Mouse (Mus musculus) ES-E14 (cell line): ENCODE data around the gene Baz2b. TPM values are rescaled to one million over a fixed set of nuclear protein-coding genes. Genes with fewer than 3 reads are reported as not detected.

ENCODE experiments used
- DNase-seq: peaks from one replicate; pipeline ENCODE4 v3.0.0-alpha.2; 2013; ENCODE audit warnings: low read depth, low spot score
- H3K27ac ChIP-seq: 2 replicates; pipeline ENCODE4 v1.5.1; 2012; ENCODE audit warnings: low read depth, mild to moderate bottlenecking, low read length, moderate library complexity, mixed read lengths; ENCODE audit not compliant: poor library complexity, insufficient read depth, severe bottlenecking
- H3K36me3 ChIP-seq: 2 replicates; pipeline ENCODE4 v1.6.1; 2012; ENCODE audit warnings: mild to moderate bottlenecking, low read length, moderate library complexity, mixed read lengths; ENCODE audit not compliant: control insufficient read depth, poor library complexity, insufficient read depth, severe bottlenecking
- H3K4me1 ChIP-seq, 2 experiments: fragments of 150-350 bp in 1 of 2; sonication (generic) in 1 of 2; 2 replicates each; pipeline ENCODE4 v1.6.1; 2012; ENCODE audit warnings: low read length in 2 of 2, mild to moderate bottlenecking in 1 of 2, mixed read lengths in 1 of 2; ENCODE audit not compliant: control insufficient read depth in 2 of 2, insufficient read depth in 2 of 2, poor library complexity in 1 of 2
- H3K4me3 ChIP-seq, 2 experiments: fragments of 150-350 bp in 1 of 2; sonication (generic) in 1 of 2; 2 replicates each; pipeline ENCODE4 v1.5.1; 2012; ENCODE audit warnings: low read length in 2 of 2, low read depth in 1 of 2, mild to moderate bottlenecking in 1 of 2, mixed read lengths in 1 of 2; ENCODE audit not compliant: insufficient read depth in 1 of 2, poor library complexity in 1 of 2, severe bottlenecking in 1 of 2
- H3K9ac ChIP-seq: 2 replicates; pipeline ENCODE4 v1.6.1; 2012; ENCODE audit warnings: low read depth, mild to moderate bottlenecking, low read length, mixed read lengths; ENCODE audit not compliant: poor library complexity, insufficient read depth, severe bottlenecking
- H3K9me3 ChIP-seq: fragments of 150-350 bp; sonication (generic); 2 replicates; pipeline ENCODE4 v1.6.1; 2012; ENCODE audit warnings: low read depth, mild to moderate bottlenecking, low read length; ENCODE audit not compliant: control insufficient read depth, insufficient read depth
- CHD2 ChIP-seq: IDR thresholded peaks from 2 replicates; pipeline ENCODE4 v1.6.1; 2014; ENCODE audit warnings: mild to moderate bottlenecking, low read depth, low read length, inconsistent platforms
- HCFC1 ChIP-seq: IDR thresholded peaks from 2 replicates; pipeline ENCODE4 v1.6.1; 2012; ENCODE audit warnings: low read length, inconsistent platforms, borderline replicate concordance; ENCODE audit not compliant: insufficient read depth
- MAFK ChIP-seq: IDR thresholded peaks from 2 replicates; pipeline ENCODE4 v1.6.1; 2014; ENCODE audit warnings: mild to moderate bottlenecking, low read depth, low read length, inconsistent platforms; ENCODE audit not compliant: insufficient read depth
- ZC3H11A ChIP-seq: IDR thresholded peaks from 2 replicates; pipeline ENCODE4 v1.6.1; 2012; ENCODE audit warnings: low read depth, mild to moderate bottlenecking, inconsistent platforms, low read length, borderline replicate concordance
- ZNF384 ChIP-seq: IDR thresholded peaks from 2 replicates; pipeline ENCODE4 v1.6.1; 2012; ENCODE audit warnings: low read depth, low read length, inconsistent platforms
- in situ Hi-C, 2 experiments: fragments of 600-800 bp; cut with MboI; formaldehyde crosslinking; loops; one replicate each; pipeline ENCODE4 v1.15.1; 2025; ENCODE audit warnings: low sequenced_read_pairs in 2 of 2, inconsistent platforms in 1 of 2; ENCODE audit not compliant: unreplicated experiment in 2 of 2
- total RNA-seq: library from RNA; depleted of rRNA; stranded (reverse); fragments of 300-350 nt; gene quantifications from 2 replicates; pipeline ENCODE4 v1.2.3, GENCODE M21; 2012

Gene Baz2b
- total RNA-seq, 1 experiment: 22.0 TPM

DNA sequence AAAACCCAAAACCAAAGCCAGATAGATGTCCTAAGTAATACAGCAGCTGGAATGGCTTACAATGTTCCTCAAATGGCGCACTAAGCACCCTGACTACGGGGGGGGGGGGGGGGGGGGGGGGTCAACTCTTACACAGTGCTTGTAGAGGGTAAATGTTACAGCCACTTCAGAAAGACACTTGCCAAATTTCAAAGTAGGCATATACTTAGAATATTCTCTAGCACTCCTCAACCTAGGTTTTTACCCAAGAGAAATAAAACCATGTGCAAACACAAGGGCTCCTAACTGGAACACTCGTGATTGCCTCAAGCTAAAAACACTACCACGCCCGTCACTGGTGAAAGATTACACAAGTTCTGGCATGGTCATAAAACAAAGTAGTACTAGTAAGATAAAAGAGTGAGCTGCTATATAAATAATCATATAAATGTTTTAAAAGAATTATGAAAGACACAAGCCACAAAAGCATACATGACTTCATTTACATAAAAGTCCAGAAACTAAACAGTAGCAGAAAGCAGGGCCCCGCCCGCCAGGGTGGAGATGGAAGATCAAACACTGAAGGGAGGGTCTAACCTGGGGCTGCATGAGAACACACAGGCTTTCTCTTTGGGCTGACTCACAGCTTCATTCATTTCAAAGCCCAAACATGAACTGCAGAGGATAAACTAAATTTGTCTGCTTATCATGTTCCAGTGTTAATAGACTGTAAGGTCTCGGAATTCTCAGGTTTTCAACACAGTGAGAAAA lies 212.0 kb downstream of the Baz2b start:
- H3K9ac ChIP-seq: no peak overlapping the region
- in situ Hi-C loops: no loop called here
- DNase-seq: no peak
- H3K36me3 ChIP-seq: no peaks in the 10 kb centered on the region
- H3K4me1 ChIP-seq: no peaks in the 10 kb centered on the region
- H3K27ac ChIP-seq: no peak overlapping the region
- TF ChIP-seq ZC3H11A: no peak
- TF ChIP-seq ZNF384: no peak
- no peak for TF ChIP-seq MAFK
- no peak for TF ChIP-seq HCFC1
- TF ChIP-seq CHD2: no peak
- H3K9me3 ChIP-seq: no peaks in the 10 kb centered on the region
- no peak overlapping the region for H3K4me3 ChIP-seq

DNA sequence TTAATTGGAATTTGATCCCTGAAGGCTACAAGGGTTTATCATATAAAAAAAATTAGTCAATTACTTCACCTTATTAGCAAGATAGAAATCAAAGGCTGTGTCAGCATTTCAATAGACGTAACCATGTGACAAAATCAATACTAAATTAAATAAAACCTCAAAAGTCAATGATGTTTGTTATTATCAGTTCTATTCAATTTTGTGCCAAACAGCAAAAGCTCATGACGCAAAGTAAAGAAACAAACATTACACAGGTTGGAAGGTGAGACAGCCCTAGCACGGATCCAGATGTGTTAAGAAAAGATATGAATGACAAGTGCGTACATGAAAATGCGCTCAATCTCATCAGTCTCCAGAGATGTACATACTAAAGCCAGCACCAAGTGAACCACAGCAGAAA lies 212.7 kb downstream of the Baz2b start:
- DNase-seq: no peak
- no peak for TF ChIP-seq ZC3H11A
- no peak for TF ChIP-seq ZNF384
- no peak for TF ChIP-seq HCFC1
- Histone ChIP-seq H3K4me1 (no peaks in the 10 kb centered on the region), H3K9ac (no peak overlapping the region), H3K4me3 (no peak overlapping the region), H3K9me3 (no peaks in the 10 kb centered on the region), H3K27ac (no peak overlapping the region), H3K36me3 (no peaks in the 10 kb centered on the region; the same call in 1 of the 2 replicates)
- in situ Hi-C loops: no loop called here

DNA sequence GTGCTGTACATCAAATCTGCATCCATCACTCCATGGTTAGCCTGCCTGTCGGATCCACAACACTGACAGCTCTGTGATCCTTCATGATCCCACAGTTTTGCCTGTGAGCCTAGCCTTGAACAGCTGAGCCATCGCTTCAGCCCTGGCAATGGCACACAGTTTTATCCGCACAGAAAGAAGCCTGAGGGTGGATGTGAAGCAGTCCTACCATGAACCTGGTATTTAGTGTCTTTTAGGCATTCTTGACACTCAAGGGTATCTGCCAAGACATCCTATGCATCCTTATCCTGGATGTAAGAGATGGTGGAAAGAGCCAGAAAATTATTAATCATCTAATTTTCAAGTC lies 216.5 kb downstream of the Baz2b start:
- in situ Hi-C loops: no loop called here
- no peak for DNase-seq
- Histone ChIP-seq H3K4me3 (no peak overlapping the region), H3K4me1 (no peaks in the 10 kb centered on the region), H3K27ac (no peak overlapping the region), H3K9me3 (no peaks in the 10 kb centered on the region), H3K9ac (no peak overlapping the region), H3K36me3 (no peaks in the 10 kb centered on the region; the same call in 1 of the 2 replicates)
- TF ChIP-seq ZNF384 (no peak), CHD2 (no peak), HCFC1 (no peak), MAFK (no peak), ZC3H11A (no peak)

DNA sequence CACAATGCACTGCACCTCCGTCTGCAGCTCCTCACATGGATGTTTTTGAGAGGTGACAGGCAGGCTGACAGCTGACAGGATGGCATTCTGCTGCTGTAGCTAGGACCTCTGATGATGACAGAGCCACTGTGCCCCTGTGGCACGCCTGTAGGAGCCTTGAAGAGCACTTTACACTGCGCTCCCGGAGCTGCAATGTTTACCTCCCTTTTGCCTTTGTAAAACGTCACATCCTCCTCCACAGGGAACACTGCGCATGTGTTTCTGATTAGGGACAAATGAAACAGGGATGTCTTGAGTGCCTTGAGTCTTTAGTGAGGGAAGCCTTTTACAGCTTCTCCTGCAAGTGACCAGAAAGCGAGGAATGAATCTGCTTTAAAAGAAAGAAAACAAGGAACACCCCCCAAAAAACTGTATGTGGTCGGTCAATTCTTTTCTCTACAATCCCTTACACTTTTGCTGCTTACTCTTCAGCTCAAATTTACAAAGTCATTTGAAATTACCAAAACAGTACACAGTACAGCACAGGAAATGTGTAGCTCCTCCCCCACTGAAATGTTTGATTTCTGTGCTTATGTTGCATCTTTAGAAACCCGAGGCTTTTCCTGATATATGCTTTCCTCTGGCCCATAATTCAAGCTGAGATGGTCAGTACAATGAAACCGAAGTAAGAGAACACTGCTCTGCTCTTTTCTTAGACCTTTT lies 217.0 kb downstream of the Baz2b start:
- in situ Hi-C loops: no loop called here
- no peak overlapping the region for H3K27ac ChIP-seq
- H3K4me3 ChIP-seq: no peak overlapping the region
- H3K4me1 ChIP-seq: no peaks in the 10 kb centered on the region
- TF ChIP-seq MAFK: no peak
- TF ChIP-seq HCFC1: no peak
- no peak for TF ChIP-seq ZC3H11A
- no peak for TF ChIP-seq CHD2
- no peak for TF ChIP-seq ZNF384
- H3K9ac ChIP-seq: peak overlapping the region; percentile 10; the same call in 1 of the 2 replicates
- no peaks in the 10 kb centered on the region for H3K9me3 ChIP-seq
- DNase-seq: no peak
- H3K36me3 ChIP-seq: no peaks in the 10 kb centered on the region; the same call in 1 of the 2 replicates
